Mouse (Mus musculus) embryo, embryonic 9.5 days (tissue): Measurements from ENCODE around the gene Snrpg.

ENCODE experiments used
- DNase-seq: peaks from one replicate; pipeline ENCODE4 v3.0.0-alpha.2; 2017; ENCODE audit errors: extremely low spot score

Snrpg gene

DNA sequence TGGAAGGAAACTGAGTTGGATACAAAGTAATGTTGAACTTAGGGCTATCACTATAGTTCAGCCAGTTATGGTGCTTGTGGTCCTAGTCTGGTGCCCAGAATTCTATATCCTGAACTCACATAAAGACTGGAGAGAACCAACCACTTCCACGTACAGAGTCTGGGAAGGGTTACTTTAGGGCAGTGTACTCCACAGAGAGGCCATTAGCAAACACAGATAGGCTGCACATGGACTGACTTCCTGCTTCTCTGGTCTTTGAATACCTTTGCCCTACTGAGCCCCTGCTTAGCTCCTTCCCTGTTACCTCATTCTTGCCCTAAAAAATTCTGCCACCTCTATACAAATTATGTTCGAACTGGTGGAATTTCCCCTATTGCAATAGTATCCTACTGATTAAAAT is 28.9 kb downstream of the Snrpg start:
- DNase-seq: no peak

DNA sequence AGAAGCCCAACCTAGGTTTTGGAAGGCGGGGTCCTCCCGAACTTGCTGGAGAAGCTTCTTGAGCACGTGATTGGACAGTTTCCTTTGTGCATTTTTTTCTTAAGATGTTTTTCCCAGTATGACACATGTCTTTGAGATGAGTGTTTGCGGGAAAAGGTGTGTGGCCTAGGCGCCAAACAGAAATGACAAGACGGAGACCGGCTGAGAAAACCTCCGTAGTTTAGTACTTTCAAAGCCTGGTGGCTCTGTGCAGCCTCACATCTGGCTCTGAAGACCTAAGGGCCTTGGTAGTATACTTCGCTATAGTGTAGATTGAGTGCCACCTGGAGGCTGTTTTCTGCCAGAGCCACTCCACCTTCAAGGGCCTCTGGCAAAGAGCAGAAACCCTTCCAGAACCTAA is 29.9 kb downstream of the Snrpg start:
- DNase-seq: peak; percentile 72

DNA sequence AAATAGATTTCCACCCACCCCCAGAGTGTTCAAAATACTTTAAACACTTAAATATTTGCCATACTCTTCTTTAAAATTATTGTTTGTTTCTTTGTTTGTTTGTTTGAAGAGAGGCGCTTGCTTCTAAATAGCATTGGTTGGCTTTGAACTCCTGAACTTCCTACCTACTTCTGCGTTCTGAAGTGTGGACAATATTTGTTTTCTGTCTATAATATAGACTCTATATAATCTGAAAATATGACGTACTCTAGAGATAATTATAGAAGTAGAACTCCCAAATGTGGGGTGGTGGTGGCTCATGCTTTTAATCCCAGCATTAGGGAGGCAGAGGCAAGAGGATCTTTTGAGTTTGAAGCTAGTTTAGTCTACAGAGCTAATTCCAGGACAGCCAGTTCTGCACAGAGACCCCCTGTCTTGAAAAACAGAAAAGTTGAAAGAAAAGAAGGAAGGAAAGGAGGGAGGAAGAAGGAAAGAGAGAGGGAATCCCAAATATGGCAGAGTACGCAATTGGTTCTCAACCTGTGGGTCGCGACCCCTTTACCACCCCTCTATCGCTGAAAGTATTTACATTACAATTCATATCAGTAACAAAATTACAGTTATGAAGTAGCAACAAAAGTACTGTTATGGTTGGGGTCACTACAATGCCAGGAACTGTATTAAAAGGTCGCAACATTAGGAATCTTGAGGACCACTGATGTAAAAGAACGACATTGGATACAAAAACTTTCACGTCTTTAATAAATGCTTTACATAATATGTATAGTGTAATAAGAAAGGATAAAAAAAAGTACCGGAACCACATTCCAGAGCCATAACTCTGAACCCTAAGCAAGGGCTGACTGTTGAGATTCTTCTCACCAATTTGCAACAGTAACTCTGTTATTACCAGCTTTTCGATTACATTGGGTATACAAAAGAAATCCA is 31.8 kb downstream of the Snrpg start:
- no peak for DNase-seq

DNA sequence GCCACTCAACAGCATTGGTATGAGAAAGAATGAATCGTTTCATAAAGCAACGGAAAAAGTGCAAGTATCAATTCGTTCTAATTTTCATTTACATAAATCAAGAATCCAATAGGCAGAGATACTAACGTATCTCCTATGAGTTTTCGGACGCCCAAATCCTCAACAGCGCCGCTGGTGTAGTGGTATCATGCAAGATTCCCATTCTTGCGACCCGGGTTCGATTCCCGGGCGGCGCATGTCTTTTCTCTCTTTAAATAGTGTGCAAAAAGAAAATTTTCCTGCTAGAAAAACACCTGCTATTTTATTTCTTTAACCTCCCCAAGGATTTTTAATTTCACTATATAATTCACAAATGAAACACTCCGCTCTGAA is 32.6 kb downstream of the Snrpg start:
- DNase-seq: peak; percentile 94

DNA sequence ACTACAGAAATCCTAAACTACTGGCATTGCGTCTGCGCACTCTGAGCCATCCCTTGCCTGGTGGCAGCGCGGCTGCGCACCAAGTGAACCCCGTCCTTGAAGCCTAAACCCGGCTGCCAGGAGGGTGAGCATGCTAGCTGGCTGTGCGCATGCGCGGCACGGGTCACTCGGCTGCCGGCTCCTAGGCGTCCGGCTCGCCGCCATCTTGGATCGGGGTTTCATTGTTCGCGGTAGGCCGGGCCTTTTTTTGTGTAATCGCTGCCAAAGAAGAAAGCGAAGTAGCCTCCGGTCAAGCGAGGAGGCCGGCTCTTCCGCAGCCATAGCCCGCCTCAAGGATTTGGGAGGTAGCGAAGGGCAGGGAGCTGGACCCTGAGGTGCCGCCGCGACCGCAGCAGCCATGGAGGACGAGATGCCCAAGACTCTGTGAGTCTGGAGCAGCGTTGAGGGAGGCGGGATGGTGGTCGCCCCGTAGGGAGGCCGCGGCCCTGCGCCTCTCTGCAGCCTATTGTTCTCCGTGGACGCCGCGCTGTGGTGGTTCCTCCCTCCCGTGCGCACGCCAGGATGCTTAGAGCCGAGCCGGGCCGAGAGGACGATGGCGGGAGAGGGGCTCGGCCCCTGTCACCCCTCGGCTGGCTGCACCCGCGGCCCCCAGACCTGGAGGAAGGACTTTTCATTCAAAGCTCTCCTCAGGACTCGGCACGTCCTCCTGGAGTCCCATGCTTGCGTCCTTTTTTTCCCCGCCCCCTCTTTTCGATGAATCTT is 33.2 kb downstream of the Snrpg start, which contains the start of gene Tia1:
Tia1 (plus strand) TSS at position 120 of the 762 bp plus-strand sequence.
- peak; percentile 96 for DNase-seq

DNA sequence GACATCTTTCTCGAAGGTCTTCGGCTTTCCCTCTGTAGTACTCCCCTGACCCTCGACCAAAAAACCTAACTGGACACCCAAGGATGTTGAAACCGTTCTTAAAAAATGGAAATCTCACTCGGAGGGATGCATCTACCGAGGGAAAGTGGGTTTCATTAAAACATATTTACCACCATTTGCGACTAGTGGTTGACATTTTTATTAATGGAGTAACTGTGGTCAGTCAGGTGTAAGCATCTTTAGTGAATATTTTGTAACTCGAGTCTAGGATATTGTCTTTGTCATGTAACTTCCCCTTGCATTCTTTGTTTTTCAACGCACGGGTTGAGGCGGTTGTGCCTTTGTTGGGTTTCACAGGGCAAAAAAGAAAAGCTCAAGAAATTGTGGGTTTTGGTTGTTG is 33.9 kb downstream of the Snrpg start:
- peak; percentile 53 for DNase-seq

DNA sequence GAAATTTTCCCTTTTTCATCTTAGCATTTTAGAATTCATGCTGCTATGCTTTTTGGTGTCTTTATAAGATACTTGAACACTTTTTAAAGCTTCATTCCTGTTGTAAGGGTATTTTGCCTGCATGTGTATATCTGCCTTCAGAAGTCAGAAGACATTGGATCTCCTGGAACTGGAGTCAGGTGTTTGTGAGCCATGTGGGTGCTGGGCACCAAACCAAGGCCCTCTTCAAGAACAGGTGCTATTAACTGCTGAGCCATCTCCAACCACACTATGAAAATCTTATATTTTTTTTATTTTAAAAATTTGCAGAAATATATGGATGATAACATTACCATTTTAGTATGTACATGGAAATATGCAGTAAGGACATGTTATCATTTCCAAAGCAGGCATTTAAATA is 35.2 kb downstream of the Snrpg start:
- no peak for DNase-seq

DNA sequence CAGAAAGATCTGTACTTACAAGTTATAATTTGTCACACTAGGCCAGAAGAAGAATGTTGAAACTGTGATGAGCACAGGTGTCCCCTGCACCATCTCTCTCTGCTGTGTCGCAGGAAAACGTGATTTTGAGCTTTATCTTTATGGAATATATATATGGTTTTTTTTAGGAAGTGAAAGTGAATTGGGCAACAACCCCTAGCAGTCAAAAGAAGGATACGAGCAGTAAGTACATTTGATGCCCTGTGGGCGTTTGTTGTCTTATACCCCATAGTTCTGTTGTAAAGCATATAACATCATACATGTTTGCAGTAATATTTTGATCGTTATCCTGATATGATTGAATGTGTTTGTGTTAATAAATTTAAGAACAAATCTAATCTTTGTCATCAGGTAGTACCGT is 47.6 kb downstream of the Snrpg start:
- DNase-seq: no peak

DNA sequence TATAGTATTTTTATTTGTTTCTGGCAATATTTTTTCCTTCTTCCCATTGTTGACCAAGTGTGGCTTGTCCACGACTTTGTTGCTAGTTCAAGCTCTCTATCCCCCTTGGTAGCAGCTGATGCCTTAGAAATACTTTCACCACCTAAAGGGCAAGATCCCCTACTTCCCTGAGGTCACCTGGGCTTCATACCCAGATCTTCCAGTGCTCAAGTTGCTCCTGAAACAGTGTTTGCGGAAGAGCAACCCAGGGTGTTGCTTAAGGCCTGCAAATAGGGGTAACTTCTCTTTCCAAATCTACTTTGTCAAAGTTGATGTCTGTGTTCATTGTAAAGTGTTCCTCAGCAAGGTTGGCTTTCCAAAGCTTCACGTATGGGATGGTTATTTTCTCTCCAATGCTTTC is 48.1 kb downstream of the Snrpg start:
- no peak for DNase-seq

DNA sequence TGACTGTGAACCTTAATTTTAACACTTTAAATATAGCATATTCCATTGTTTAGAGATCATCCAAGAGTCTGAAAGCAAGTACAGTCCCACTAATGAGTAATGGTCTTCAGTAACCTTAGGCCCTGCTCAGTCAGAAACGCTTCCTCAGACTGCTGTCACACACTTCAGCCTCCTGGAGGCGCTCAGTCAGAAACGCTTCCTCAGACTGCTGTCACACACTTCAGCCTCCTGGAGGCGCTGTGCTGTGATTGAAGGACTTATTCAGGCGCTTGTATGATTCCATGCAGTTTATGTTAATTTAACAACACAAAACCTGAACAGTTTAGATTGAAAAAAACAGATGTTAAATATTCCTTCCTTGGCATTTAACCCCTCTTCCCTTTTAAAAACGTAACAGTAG is 49.4 kb downstream of the Snrpg start:
- no peak for DNase-seq

DNA sequence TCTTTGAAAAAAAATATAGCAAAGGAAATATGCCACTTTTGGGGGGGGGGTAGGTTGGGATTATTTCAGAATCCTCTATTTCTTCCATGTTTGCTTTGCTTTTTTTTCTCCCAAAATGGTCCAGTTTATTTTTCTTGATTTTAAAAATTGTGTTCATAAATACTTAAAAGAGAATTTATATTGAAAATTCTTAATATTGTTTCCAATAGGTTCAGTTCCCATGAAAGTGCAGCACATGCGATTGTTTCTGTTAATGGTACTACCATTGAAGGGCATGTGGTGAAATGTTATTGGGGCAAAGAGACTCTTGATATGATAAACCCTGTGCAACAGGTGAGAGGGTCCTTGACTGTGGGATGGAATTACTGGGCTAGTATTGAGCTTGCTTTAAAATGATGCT is 55.3 kb downstream of the Snrpg start, which contains the start of gene Gm44790:
Gm44790 (plus strand) TSS at position 301 of the 400 bp plus-strand sequence.
- DNase-seq: no peak
